ENCODE assay signal across 21 mouse cellular contexts in genomic region chr10:30775987-30776386, GRCm38 (mm10). TPM values are rescaled to one million over a fixed set of nuclear protein-coding genes. Genes with fewer than 3 reads are reported as not detected.
DNase-seq lines count a peak whose midpoint lies in the region; ATAC-seq and TF ChIP-seq lines count a peak whose summit lies in the region.
"Had no signal": no experiment of that assay in that cellular context is flagged by ENCODE, and none has a peak within 500 bp of the region (broad histone marks: within the 10 kb centered on the region; RNA-seq: fewer than 3 reads in every experiment).

No protein-coding gene starts in this region.

- H3K36me3 ChIP-seq in forebrain, embryonic 12.5 days (replicated peaks) = no peaks in the 10 kb centered on the region
- H3K36me3 ChIP-seq in forebrain, postnatal 0 days (ENCODE audit: insufficient read depth) = no peaks in the 10 kb centered on the region
- no peaks in the 10 kb centered on the region for H3K36me3 ChIP-seq in lung, embryonic 15.5 days
- H3K36me3 ChIP-seq in forebrain, embryonic 13.5 days (ENCODE audit: poor library complexity, severe bottlenecking) = no peaks in the 10 kb centered on the region
- H3K36me3 ChIP-seq in hindbrain, embryonic 14.5 days (replicated peaks; ENCODE audit: control insufficient read depth, insufficient read depth) = no peaks in the 10 kb centered on the region
- H3K36me3 ChIP-seq: embryonic facial prominence, embryonic 13.5 days; limb, embryonic 12.5 days had no signal

- no peak overlapping the region for H3K4me3 ChIP-seq in forebrain, embryonic 12.5 days (replicated peaks)
- no peak overlapping the region for H3K4me3 ChIP-seq in forebrain, postnatal 0 days (ENCODE audit: low read depth, low read length)
- no peak overlapping the region for H3K4me3 ChIP-seq in lung, embryonic 15.5 days
- H3K4me3 ChIP-seq in forebrain, embryonic 13.5 days = no peak overlapping the region
- H3K4me3 ChIP-seq in hindbrain, embryonic 14.5 days (replicated peaks; ENCODE audit: low read length) = no peak overlapping the region
- H3K4me3 ChIP-seq: embryonic facial prominence, embryonic 13.5 days; limb, embryonic 12.5 days; liver, embryonic 12.5 days; megakaryocyte, embryonic 14.5 days had no signal

- 79% methylated on average over 2 of the region's 2 CpGs for WGBS in forebrain, embryonic 12.5 days
- 82% methylated on average over 2 of the region's 2 CpGs for WGBS in forebrain, postnatal 0 days
- 62% methylated on average over 2 of the region's 2 CpGs for WGBS in lung, embryonic 15.5 days
- 58% methylated on average over 2 of the region's 2 CpGs for WGBS in forebrain, embryonic 13.5 days
- WGBS in hindbrain, embryonic 14.5 days = 79% methylated on average over 2 of the region's 2 CpGs

- no peak for DNase-seq in forebrain, postnatal 0 days
- DNase-seq in lung, postnatal 14 days = no peak
- no peak for DNase-seq in hindbrain, embryonic 14.5 days (ENCODE audit: low spot score)
- DNase-seq in right cerebral cortex, adult 18-20 months = no peak
- DNase-seq in embryo, embryonic 11 days = no peak
- DNase-seq: adrenal gland, postnatal 25 days; cerebellum, adult 11 months; cerebellum, postnatal 36 days; gastrocnemius, postnatal 14 days; heart, adult 18-20 months; heart, postnatal 4 days; lung, adult 2 months had no signal

- H3K27me3 ChIP-seq in forebrain, embryonic 12.5 days = no peaks in the 10 kb centered on the region
- no peaks in the 10 kb centered on the region for H3K27me3 ChIP-seq in forebrain, postnatal 0 days (ENCODE audit: insufficient read depth, low read length)
- no peaks in the 10 kb centered on the region for H3K27me3 ChIP-seq in lung, embryonic 15.5 days
- H3K27me3 ChIP-seq in forebrain, embryonic 13.5 days = no peaks in the 10 kb centered on the region
- no peaks in the 10 kb centered on the region for H3K27me3 ChIP-seq in hindbrain, embryonic 14.5 days (ENCODE audit: control insufficient read depth, insufficient read depth, low read length)
- H3K27me3 ChIP-seq: CH12.LX; embryonic facial prominence, embryonic 13.5 days; limb, embryonic 12.5 days; liver, embryonic 12.5 days; megakaryocyte, embryonic 14.5 days had no signal

- no peak for TF ChIP-seq CTCF in forebrain, postnatal 0 days (IDR thresholded peaks at IDR 0.05; ENCODE audit: low read depth)

- H3K4me1 ChIP-seq in forebrain, embryonic 12.5 days = no peaks in the 10 kb centered on the region; the same call in 1 of the 2 replicates
- H3K4me1 ChIP-seq in forebrain, postnatal 0 days (ENCODE audit: insufficient read depth) = no peaks in the 10 kb centered on the region
- 0 out of 2 replicates have a peak, but pooled peaks cover 7% of the 10 kb centered on the region for H3K4me1 ChIP-seq in lung, embryonic 15.5 days
- 0 out of 2 replicates have a peak, but pooled peaks cover 6% of the 10 kb centered on the region for H3K4me1 ChIP-seq in forebrain, embryonic 13.5 days
- H3K4me1 ChIP-seq in hindbrain, embryonic 14.5 days (replicated peaks; ENCODE audit: control insufficient read depth, insufficient read depth, low read length) = peaks cover 12% of the 10 kb centered on the region; the same call in 1 of the 2 replicates
- H3K4me1 ChIP-seq: limb, embryonic 12.5 days had no signal

- H3K27ac ChIP-seq in forebrain, embryonic 12.5 days = peak overlapping the region; percentile 61
- no peak overlapping the region for H3K27ac ChIP-seq in forebrain, postnatal 0 days (ENCODE audit: low read depth, low read length)
- peak overlapping the region; percentile 57 for H3K27ac ChIP-seq in lung, embryonic 15.5 days
- peak overlapping the region; percentile 52 for H3K27ac ChIP-seq in forebrain, embryonic 13.5 days
- H3K27ac ChIP-seq in hindbrain, embryonic 14.5 days = peak overlapping the region; percentile 59
- H3K27ac ChIP-seq: embryonic facial prominence, embryonic 13.5 days; limb, embryonic 12.5 days; liver, embryonic 12.5 days had no signal

- H3K4me2 ChIP-seq in forebrain, embryonic 12.5 days = no peak overlapping the region
- H3K4me2 ChIP-seq in forebrain, postnatal 0 days (ENCODE audit: low read depth) = no peak overlapping the region
- H3K4me2 ChIP-seq in lung, embryonic 15.5 days = no peak overlapping the region
- no peak overlapping the region for H3K4me2 ChIP-seq in forebrain, embryonic 13.5 days
- H3K4me2 ChIP-seq in hindbrain, embryonic 14.5 days (replicated peaks) = no peak overlapping the region
- H3K4me2 ChIP-seq: embryonic facial prominence, embryonic 13.5 days; limb, embryonic 12.5 days; liver, embryonic 12.5 days had no signal

- peak; percentile 69; the same call in 1 of the 2 replicates for ATAC-seq in forebrain, embryonic 12.5 days (ENCODE audit: low FRiP score)
- ATAC-seq in forebrain, postnatal 0 days = no peak
- ATAC-seq in lung, embryonic 15.5 days (ENCODE audit: borderline replicate concordance, extremely low read depth, low FRiP score, low TSS enrichment) = no peak
- peak; percentile 22 for ATAC-seq in forebrain, embryonic 13.5 days
- ATAC-seq in hindbrain, embryonic 14.5 days (ENCODE audit: low FRiP score) = peak; percentile 50; the same call in 1 of the 2 replicates
- ATAC-seq: intestine, embryonic 16.5 days; liver, embryonic 12.5 days had no signal

- no peaks in the 10 kb centered on the region for H3K9me3 ChIP-seq in forebrain, embryonic 12.5 days
- no peaks in the 10 kb centered on the region for H3K9me3 ChIP-seq in forebrain, postnatal 0 days (ENCODE audit: low read length)
- H3K9me3 ChIP-seq in lung, embryonic 15.5 days = no peaks in the 10 kb centered on the region
- no peaks in the 10 kb centered on the region for H3K9me3 ChIP-seq in forebrain, embryonic 13.5 days (replicated peaks)
- H3K9me3 ChIP-seq in hindbrain, embryonic 14.5 days (ENCODE audit: control insufficient read depth, low read length) = no peaks in the 10 kb centered on the region
- H3K9me3 ChIP-seq: embryonic facial prominence, embryonic 13.5 days; limb, embryonic 12.5 days; liver, embryonic 12.5 days; megakaryocyte, embryonic 14.5 days had no signal

- H3K9ac ChIP-seq in forebrain, embryonic 12.5 days = no peak overlapping the region
- no peak overlapping the region for H3K9ac ChIP-seq in forebrain, postnatal 0 days
- no peak overlapping the region for H3K9ac ChIP-seq in lung, embryonic 15.5 days
- no peak overlapping the region for H3K9ac ChIP-seq in forebrain, embryonic 13.5 days
- H3K9ac ChIP-seq in hindbrain, embryonic 14.5 days = no peak overlapping the region
- H3K9ac ChIP-seq: embryonic facial prominence, embryonic 13.5 days; limb, embryonic 12.5 days; liver, embryonic 12.5 days had no signal

RNA-seq across cellular contexts. Expression of gene Ncoa7, which starts 27.1 kb away (rescaled TPM):
- polyA plus RNA-seq in forebrain, embryonic 12.5 days (2016; fragmentation: Nextera tagmentation; extraction: Ambion mirVana) = 9.4 and 11.1 TPM in 2 replicates
- 21.1 and 22.7 TPM in 2 replicates for total RNA-seq in forebrain, postnatal 0 days (2014; rRNA removed)
- polyA plus RNA-seq in forebrain, postnatal 0 days (2015; fragmentation: Nextera tagmentation; extraction: Ambion mirVana) = 9.2 and 19.1 TPM in 2 replicates
- 9.5 and 10.1 TPM in 2 replicates for polyA plus RNA-seq in lung, embryonic 15.5 days (2015; fragmentation: Nextera tagmentation; extraction: Ambion mirVana)
- 8.8 TPM in 2 replicates for polyA plus RNA-seq in forebrain, embryonic 13.5 days (2015; fragmentation: Nextera tagmentation; extraction: Ambion mirVana)
- polyA plus RNA-seq in hindbrain, embryonic 14.5 days (2014; fragmentation: Nextera tagmentation; extraction: Ambion mirVana) = 23.9 and 26.6 TPM in 2 replicates

Comparison
In these comparisons a context has a peak if more than half of its experiments do, and no peak if none do; other contexts are left out.
1. ATAC-seq: peak in forebrain, embryonic 12.5 days (single experiment), forebrain, embryonic 13.5 days (single experiment) and hindbrain, embryonic 14.5 days (single experiment); none in forebrain, postnatal 0 days (single experiment) and lung, embryonic 15.5 days (single experiment).